Mouse (Mus musculus) liver, embryonic 14.5 days (tissue): ENCODE measurements at regions not wholly inside any gene's neighbourhood (a gene's known extent, or its start where the extent isn't known, plus 50 kb on each side); places are given as distances from the start of the nearest gene placed in this dataset.

Experiments
- CTCF ChIP-seq: IDR thresholded peaks from 2 replicates; pipeline ENCODE4 v1.5.1; 2016; ENCODE audit warnings: antibody characterized with exemption, low read depth, control low read depth
- EP300 ChIP-seq: IDR thresholded peaks from 2 replicates; pipeline ENCODE4 v1.6.1; 2016; ENCODE audit warnings: antibody characterized with exemption, low read depth

DNA sequence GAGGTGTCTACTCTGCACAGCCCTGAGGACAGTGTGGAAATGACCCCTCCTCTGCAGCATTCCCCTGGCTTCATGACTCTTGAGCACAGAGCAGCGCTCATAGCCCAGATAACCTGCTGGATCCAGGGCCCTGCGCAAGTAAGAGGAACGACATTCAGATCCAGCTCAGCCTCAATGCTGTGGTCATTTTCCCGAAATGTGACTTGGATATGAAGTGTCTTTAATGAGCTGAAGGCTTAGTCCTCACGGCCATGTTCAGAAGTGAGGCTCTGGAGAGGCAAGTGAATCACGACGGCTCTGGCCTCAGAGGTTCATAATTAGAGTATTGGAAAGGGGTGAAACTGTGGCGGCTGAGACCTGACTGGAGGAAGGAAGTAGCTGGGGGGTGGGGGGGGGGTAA lies 200.6 kb upstream of the Vstm2b start:
- no peak for TF ChIP-seq CTCF
- no peak for TF ChIP-seq EP300
